Mouse (Mus musculus): ENCODE data around the gene Pex26.

Pex26 gene

DNA sequence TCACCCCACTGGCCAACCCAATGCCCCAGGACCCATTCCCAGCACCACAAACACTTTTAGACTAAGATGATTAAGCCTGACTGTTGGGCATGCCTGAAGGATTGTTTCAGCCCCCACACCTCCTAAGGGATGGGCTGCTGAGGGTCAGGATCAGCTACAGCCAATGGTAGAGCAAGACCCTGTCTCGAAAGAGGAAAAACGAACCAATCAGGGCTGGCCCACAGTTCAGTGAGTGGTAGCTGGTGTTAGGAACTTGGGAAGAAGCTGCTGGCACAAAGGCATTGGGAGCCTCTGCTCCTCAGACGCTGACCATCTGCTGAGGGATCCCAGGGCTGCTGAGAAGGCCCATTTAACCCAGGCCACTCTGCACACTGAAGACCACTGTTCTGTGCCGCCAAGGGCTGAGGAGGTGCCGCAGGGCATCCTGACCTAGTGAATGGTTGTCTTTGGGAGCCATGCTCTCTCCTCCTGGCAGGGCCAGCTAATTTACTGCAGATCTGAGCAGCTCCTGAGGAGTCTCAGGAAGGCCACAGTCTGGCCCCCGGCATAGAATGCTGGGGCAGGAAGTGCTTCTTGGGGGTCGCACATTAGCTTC is 16.0 kb upstream of the Pex26 start:
- DNase-seq = no peak

GRCm38 (mm10) chr6:121171102-121171501 is 12.4 kb upstream of the Pex26 start:
- DNase-seq = no peak

DNA sequence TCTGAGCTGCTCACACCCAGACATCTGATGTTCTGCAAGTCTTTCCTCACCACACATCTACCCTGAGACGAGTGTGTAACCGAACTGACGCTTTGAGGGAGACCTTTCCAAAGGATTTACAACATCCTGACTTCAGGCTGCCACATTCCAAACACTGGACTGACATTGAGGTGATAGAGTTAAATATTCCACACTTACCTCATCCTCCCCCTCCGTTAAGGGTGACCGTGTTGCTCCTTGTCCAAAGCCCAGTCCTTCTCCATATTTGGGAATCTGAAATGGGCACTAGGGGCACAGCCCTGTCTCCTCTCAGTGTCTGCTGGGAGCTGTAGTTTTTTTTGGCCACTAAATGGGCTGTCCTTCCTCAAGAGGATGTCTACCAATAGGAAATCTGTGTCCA is 10.0 kb upstream of the Pex26 start:
- DNase-seq = no peak

- DNase-seq = no peak
Observed at GRCm38 (mm10) chr6:121174761-121175160, 8.7 kb upstream of the Pex26 start.

- no peak for DNase-seq
Observed at GRCm38 (mm10) chr6:121176011-121176730, 7.3 kb upstream of the Pex26 start.

GRCm38 (mm10) chr6:121176731-121177098 is 6.8 kb upstream of the Pex26 start:
- no peak for DNase-seq

- DNase-seq = no peak
Observed at GRCm38 (mm10) chr6:121177118-121177708, 6.3 kb upstream of the Pex26 start.

DNA sequence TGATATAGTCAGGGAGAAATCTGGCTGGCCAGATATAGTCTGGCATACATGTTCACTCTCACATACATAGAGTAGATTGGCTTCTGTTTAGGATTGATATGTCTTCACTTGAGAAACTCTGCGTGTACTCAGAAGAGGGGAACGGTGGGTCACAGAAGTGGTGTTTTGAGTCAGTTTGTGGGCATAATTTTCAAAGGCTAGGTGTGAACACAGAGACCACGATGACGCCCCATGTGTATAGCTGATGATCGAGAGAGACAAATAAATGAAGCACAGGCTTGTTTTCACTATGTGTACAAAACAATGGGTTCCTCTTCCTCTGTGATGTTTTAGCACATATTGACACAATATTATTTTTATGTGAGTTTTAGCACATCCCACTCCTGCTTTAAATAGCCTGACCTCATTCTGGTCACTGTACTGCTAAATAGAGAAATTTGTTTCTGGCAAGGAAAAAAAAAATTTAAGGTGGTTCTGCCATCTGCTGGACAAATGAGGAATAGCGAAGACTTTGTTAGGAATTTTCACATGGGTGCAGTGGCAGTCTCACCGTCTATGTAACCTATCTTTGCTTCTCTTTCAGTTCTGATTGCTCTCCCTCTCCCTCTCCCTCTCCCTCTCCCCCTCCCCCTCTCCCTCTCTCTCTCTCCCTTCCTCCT is 4.6 kb upstream of the Pex26 start:
- peak; percentile 42 for DNase-seq

- DNase-seq = no peak
Observed at GRCm38 (mm10) chr6:121179846-121180245, 3.6 kb upstream of the Pex26 start.

GRCm38 (mm10) chr6:121184198-121185140 is 1.0 kb downstream of the Pex26 start:
- peak; percentile 52 for DNase-seq

DNA sequence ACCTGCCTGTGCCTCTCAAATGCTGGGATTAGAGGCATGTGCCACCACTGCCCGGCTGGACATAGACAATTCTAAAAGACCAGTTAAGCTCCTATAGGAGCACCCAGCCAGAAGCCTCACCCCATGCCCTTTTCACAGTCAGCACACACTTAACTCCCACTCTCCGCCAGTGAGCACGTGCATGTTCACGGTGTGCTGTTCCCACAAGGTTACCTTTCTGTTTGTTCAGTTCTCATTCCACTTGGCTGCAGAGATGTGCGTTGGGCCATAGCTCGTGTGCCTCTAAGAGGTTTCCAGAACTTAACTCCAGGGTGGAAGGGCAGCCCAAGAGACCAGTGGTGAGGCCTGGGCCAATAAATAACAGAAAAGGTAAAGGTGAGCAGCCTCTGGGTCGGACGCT is 1.8 kb downstream of the Pex26 start:
- DNase-seq = no peak

GRCm38 (mm10) chr6:121191261-121192009 is 8.0 kb downstream of the Pex26 start:
- no peak for DNase-seq

DNA sequence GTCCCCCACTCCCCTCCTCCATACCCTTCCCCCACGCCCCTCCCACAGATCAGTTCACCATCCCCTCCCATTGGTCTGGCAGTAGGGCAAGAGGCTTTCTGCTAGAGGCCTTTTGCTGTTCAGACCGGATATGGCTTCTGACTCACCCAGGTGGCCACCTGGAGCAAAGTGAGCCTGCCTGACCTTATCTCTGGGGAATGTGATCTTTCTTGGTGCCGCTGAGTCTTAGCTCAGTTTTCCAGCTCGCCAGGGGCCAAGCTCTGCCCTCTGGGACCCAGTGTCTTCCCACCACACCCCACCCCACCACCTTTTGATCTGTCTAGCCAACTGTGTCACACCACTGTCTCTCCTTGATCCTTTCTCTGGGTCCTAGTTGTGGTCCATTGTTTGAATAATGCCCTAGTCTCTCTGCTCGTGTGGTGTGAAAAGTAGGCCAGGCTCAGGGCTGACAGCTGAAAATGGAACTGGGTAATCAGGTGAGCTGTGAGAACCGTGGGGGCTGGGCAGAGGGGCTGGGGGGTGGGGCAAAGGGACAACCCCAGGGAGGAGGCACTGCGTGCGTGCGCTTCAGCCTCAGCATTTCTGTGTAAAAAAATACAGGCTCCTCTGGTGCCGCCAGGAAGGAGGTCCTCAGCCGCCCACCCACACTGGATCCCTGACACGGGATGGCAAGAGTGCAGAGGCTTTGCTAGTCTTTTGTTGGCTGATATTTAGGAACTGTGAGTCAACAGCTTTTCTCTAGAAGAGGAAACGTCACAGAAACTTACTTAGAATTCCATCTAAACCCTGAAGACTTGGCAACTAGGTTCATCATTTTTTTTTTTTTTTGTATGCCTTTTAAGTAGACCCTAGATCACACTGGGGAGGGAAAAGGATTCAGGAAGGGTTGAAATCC is 10.8 kb downstream of the Pex26 start:
- no peak for DNase-seq

DNA sequence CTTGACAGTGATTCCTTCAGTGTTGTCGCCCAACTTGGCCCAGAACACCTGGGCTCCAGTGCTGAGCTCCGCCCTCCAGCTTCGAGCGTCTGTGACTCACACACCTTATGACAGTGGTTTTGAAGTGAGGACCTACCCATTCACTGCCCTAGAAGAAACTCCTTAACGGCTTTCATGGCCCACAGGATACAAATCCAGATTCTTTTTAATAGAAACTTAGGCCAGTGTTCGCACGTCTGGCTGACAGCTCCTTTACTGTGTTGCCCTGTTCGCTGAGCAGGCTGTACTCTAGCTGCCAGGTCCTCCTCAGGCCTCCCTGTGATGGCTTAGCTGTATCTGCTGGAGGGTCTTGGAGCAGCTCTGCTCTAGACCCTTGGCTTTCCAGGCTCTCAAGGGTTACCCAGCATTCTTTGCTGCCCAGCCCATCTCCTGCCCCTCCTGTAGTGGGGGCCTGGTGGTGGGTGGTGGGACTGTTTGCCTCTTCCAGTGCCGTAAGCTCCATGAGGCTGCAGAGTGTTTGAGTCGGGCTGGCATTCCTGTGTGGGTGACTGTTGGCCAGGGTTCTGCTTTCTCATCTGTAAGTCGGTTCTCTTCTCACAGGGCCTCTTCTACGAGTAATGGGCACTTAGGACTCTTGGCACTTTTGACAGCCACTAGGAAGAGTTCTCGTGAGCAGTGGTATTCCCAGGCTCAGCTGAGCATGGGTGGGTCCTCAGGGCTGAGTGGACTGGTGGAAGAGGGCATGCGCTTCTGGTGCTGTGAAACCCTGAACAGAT is 11.7 kb downstream of the Pex26 start:
- no peak for DNase-seq

DNA sequence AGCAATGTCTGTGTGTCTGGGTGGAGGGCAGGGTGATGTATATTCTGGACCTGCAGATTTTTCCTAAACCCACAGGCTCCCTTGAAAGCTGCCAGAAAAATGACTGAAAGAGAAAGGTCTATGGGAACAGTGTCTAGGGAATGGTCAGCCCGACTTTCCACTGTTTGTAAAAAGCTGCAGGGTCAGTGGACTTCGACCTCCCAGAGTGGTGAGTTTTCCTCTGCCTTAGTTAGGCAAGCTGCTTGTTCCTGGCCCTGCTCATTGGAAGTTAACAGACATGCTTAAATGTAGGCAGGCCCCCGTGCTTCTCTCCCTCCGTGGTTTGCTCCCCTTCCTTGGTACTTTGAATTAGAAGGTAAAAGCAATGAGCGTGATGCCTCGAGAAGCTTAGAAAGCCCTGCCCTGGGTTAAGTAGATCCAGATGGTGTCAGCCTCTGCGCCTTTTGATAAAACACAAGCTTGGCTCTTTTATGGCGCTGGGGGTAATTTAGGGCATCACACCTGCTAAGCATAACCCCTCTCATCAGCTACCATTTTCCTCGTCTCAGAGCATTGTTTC is 14.4 kb downstream of the Pex26 start:
- no peak for DNase-seq

DNA sequence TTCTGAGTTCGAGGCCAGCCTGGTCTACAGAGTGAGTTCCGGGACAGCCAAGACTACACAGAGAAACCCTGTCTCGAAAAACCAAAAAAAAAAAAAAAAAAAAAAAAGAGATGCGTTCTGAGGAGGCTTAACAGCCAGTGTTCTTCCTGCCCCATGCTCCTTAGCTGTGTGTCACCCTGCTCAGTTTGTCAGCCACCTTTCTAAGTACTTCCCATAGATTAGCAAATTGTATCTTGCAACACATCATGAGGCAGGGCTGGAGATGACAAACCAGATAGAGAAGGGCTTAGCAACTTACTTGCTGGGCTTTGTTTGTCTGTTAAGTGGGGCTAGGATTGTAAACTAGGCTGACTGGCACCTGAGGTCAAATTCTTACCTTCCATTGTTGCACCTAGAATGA is 17.0 kb downstream of the Pex26 start:
- no peak for DNase-seq

DNA sequence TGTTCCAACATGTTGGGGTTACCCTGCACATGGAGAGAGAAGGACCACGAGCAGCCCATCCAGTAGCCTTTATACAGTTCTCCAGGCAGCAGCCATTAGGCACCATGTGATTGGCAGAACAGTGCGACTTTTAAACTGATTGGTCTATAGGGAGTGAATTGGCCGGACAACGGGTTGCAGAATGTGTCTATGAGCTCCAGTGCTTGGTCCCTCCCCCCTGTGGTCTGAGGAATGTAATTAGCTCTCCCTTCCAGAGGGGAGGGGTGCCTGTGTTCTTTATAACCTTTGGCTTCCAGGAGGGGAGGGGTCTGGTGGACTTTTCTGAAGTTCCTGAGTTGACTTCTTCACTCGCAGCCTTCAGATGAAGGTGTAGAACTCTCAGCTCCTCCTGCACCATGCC is 18.6 kb downstream of the Pex26 start:
- no peak for DNase-seq

- DNase-seq = no peak
Observed at GRCm38 (mm10) chr6:121206481-121206880, 23.0 kb downstream of the Pex26 start.

- no peak for DNase-seq
Observed at GRCm38 (mm10) chr6:121209584-121209983, 26.1 kb downstream of the Pex26 start.

Measured in right cerebral cortex, postnatal 14 days (tissue).